Mouse (Mus musculus): Measurements from ENCODE around the gene Slc25a45. TPM values are rescaled to one million over a fixed set of nuclear protein-coding genes. Genes with fewer than 3 reads are reported as not detected.

Gene Slc25a45
- polyA plus RNA-seq, 1 experiment from 2014 or later, result 5.9 TPM

DNA sequence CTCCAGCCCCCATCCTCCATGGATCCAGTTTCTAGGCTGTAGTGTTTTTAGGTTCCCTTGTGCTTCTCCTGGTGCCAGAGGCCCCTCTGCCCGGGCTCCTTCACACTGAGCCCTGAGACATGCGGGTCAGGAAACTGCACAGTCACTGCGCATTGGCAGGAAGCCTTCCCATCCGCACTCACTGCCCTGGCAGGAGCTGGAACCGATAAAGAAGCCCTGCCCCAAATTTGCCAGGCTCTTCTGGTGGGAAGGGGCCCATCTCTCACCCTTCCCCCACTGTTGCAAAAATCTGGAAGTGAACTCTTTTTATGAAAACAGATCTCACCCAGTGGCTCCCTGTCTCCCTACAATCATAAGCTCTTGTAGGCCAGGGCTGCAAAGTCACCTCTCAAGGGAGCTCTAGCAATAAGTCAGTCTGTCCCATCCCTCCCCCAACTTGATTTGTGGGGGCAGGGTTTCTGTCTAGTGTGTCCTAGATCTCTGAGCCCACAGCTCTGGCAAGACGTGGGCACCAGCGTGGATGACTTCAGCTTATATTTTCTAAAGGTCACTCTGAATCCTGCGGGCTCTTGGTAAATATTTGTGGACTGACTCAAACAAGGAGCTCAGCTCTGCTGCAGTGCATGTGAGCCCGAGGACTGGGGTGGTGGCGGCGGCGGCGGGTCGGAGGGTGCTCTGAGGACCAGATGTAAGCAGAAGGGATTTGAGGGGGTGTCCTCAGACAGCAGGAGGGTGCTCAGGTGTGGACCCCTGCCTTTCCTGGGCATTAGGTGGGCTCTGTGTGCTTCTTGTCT is 29.4 kb upstream of the Slc25a45 start:
- H3K4me3 ChIP-seq (replicated peaks), result no peak overlapping the region
- H3K36me3 ChIP-seq, result peaks cover 19% of the 10 kb centered on the region
- ATAC-seq (ENCODE audit: insufficient number of reproducible peaks, low FRiP score, low TSS enrichment, low read depth), result no peak

DNA sequence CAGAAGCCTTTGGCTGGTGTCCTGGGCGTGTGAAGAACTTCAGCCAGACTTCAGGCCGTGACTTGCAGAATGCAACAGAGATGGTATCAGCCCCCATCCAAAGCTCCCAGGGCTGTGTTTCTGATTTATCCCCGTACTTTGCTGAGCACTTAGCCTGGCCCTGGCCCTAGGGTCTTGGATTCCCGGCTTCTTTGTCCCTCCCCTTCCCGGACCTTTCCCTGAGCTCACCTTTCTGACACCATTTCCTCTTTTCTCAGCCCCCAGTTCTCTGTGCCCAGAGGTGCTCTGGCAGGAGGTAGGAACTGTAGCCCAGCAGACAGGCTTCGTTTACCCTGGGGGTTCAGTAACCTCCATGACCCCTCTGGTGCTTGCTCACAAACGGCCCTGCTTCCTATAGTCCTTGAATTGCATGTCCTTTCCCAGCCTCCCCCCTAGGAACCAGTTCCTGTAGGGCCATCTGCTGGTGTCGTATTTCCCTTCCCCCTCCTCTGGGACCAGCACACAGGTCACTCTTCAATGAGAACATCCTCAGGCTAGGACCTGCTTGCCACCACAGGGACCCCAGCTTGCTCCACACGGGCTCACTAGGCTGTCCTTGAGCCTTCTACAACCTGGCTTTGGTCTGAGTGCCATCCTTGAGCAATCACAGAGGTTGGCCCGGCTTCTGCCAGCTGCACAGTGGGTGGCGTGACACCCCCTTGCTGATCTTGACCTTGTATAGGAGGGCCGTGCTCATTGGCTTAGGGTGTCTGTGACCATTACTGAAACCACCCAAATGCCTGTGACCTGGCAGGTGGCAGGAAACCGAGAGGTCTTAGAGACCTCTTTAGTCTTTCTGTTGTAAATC is 28.6 kb upstream of the Slc25a45 start:
- peak overlapping the region; percentile 26; the same call in 1 of the 2 replicates for H3K9ac ChIP-seq
- no peaks in the 10 kb centered on the region for H3K27me3 ChIP-seq
- H3K4me1 ChIP-seq, result peaks cover 68% of the 10 kb centered on the region
- H3K4me2 ChIP-seq (replicated peaks), result peak overlapping the region; percentile 63
- no peak overlapping the region for H3K4me3 ChIP-seq (replicated peaks)
- no peak for ATAC-seq (ENCODE audit: insufficient number of reproducible peaks, low FRiP score, low TSS enrichment, low read depth)
- H3K9me3 ChIP-seq (replicated peaks), result no peaks in the 10 kb centered on the region
- peak overlapping the region; percentile 99 for H3K27ac ChIP-seq (replicated peaks)
- H3K36me3 ChIP-seq, result peaks cover 20% of the 10 kb centered on the region
- WGBS, result 32% methylated on average over 13 of the region's 13 CpGs

More for the DNA sequence above, 29.4 kb upstream of the Slc25a45 start:
- no peaks in the 10 kb centered on the region for H3K9me3 ChIP-seq (replicated peaks)
- no peaks in the 10 kb centered on the region for H3K27me3 ChIP-seq
- H3K4me1 ChIP-seq, result peaks cover 76% of the 10 kb centered on the region
- H3K27ac ChIP-seq (replicated peaks), result peak overlapping the region; percentile 99
- peak overlapping the region; percentile 63 for H3K4me2 ChIP-seq (replicated peaks)
- no peak overlapping the region for H3K9ac ChIP-seq
- 32% methylated on average over 14 of the region's 14 CpGs for WGBS

DNA sequence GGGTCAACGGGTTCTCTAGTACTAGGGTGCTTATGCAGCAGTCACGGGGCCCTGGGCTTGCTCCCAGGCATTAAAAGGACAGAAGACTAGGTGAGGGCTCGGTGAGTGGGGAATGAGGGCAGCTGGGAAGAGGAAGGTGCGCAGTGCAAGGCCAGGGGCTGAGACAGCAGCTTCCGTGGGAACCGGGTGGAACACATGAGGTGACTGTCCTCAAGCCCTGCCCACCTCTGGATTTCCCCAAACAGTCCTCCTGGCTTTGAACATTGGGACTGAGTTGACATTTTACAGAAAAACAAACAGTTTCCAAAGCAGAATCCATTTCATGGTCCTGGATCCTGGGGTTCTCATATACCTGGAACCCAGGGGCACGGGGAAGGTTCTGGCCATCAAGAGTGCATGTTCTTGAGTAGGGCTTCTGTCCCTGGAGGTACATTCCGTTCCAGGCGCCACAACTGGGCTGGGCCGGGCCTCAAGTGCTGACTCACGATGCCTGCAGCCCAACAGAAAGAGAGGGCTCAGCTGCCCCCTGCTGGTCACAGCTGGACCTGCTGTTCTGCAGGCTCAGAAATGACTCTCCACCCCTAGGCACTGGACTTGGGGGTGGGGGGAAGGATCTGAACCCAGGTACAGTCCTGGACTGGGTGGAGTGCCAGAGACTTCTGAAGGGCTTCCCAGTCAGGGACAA is 27.6 kb upstream of the Slc25a45 start:
- Histone ChIP-seq H3K9me3 (replicated peaks) (no peaks in the 10 kb centered on the region), H3K27me3 (no peaks in the 10 kb centered on the region), H3K9ac (no peak overlapping the region), H3K4me1 (peaks cover 58% of the 10 kb centered on the region), H3K4me2 (replicated peaks) (no peak overlapping the region; the same call in 1 of the 2 replicates), H3K27ac (replicated peaks) (peak overlapping the region; percentile 99), H3K36me3 (peaks cover 24% of the 10 kb centered on the region), H3K4me3 (replicated peaks) (no peak overlapping the region)
- ATAC-seq (ENCODE audit: insufficient number of reproducible peaks, low FRiP score, low TSS enrichment, low read depth), result 0 out of 2 replicates have a peak, but pooled peaks have one; percentile 15
- 27% methylated on average over 11 of the region's 11 CpGs for WGBS

DNA sequence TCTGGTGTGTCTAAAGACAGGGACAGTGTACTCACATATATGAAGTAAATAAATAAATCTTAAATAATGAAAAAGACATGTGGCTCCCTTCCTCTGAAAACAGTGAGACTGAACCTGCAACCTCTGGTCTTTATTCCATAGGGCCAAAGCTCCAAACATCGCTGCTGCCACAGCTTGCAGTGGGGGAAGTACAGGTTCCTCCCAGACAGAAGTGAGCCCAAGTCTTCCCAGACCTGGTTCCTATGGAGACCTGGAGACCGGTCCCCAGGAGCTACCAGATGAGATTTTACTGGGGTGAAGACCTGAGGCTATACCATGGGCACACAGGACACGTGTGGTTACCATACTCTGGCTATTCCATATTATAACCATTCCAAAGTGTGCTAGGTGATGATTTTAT is 26.7 kb upstream of the Slc25a45 start:
- 84% methylated on average over 3 of the region's 3 CpGs for WGBS

DNA sequence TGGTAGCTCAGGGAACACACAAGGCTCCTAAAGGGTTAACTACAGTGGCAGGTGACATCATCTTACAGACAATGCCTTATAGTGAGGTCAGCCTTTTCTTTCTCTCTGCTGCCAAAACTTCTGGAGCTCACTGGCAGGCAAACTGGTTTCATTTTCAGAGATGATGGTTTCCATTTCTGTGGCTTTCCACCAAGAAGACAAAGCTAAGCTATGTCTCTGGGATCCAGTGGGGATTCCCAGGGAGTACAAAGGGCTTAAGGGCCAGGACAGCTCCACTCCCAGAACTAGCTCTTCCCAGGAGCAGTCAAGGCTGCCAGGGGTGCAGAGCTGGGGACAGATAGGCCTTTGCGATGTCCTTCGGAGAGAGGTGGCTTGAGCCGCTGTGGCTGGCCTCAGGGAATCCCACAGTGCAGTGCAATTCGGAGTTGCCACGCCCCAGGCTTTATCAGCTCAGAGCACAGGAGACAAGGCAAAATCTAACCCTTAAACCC is 26.1 kb upstream of the Slc25a45 start:
- no peak for ATAC-seq (ENCODE audit: insufficient number of reproducible peaks, low FRiP score, low TSS enrichment, low read depth)
- H3K36me3 ChIP-seq, result peaks cover 40% of the 10 kb centered on the region
- no peaks in the 10 kb centered on the region for H3K27me3 ChIP-seq
- H3K9ac ChIP-seq, result no peak overlapping the region
- no peaks in the 10 kb centered on the region for H3K9me3 ChIP-seq (replicated peaks)
- H3K4me3 ChIP-seq (replicated peaks), result no peak overlapping the region
- WGBS, result 64% methylated on average over 5 of the region's 5 CpGs
- H3K4me1 ChIP-seq, result peaks cover 47% of the 10 kb centered on the region
- H3K27ac ChIP-seq (replicated peaks), result peak overlapping the region; percentile 45
- no peak overlapping the region for H3K4me2 ChIP-seq (replicated peaks)

More for the DNA sequence above, 26.7 kb upstream of the Slc25a45 start:
- Histone ChIP-seq H3K9ac (no peak overlapping the region), H3K27ac (replicated peaks) (no peak overlapping the region), H3K4me2 (replicated peaks) (no peak overlapping the region), H3K27me3 (no peaks in the 10 kb centered on the region), H3K36me3 (peaks cover 33% of the 10 kb centered on the region), H3K4me1 (peaks cover 53% of the 10 kb centered on the region), H3K4me3 (replicated peaks) (no peak overlapping the region), H3K9me3 (replicated peaks) (no peaks in the 10 kb centered on the region)
- ATAC-seq (ENCODE audit: insufficient number of reproducible peaks, low FRiP score, low TSS enrichment, low read depth), result no peak

DNA sequence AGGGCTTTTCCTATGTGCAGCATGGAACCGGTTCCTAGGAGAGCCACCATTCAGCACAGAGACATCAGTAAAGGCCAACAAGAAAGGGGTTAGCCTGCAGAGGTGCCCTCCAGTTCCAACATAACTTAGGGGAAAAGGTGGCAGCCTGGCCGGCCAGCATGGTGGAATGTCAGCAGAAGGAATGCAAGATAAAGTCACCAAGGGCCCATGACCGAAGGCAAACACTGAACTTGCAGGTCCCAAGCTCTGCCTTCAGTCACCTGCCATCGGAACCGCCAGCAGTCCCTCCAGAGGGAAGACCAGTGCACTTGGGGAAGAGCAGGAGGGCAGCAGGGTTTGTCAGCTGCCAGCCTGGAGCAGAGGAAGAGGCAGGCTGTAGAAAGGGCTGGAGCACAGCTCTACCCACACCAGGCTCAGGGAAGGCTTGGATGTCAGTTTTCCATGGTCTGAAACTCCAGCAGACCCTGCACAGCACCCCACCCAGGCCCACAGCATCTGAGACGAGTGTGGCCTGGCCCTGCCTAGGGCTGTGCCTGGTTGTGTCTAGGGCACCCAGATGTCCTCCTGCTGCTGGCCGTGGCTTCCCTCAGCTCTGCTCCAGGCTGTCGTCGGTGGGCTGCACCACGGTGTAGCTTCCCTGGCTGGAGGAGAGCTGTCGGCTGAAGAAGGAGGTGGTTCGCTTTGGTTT is 25.4 kb upstream of the Slc25a45 start:
- peak overlapping the region; percentile 45; the same call in 1 of the 2 replicates for H3K27ac ChIP-seq (replicated peaks)

DNA sequence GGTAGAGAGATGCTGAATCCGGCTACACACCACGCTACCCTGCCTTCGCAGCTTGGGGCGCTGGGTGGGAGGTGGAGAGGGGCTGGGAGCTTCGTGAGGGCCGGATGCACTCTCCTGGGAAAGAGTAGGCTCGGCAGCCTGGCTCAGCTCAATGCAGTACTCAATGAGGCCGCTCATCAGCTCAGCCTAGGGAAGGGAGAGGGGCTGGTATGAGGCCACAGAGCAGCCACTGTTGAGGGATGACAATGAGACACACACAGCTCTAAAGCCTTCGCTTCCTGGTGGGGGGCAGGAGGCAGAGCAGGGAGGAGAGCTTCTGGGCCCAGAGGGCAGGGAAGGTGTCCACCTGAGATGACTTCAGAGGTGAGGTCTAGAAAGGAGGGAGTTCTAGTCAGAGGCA is 21.0 kb upstream of the Slc25a45 start:
- H3K9ac ChIP-seq, result no peak overlapping the region
- no peak for ATAC-seq (ENCODE audit: insufficient number of reproducible peaks, low FRiP score, low TSS enrichment, low read depth)
- peaks cover 82% of the 10 kb centered on the region for H3K36me3 ChIP-seq
- H3K4me2 ChIP-seq (replicated peaks), result no peak overlapping the region
- no peak overlapping the region for H3K27ac ChIP-seq (replicated peaks)
- H3K9me3 ChIP-seq (replicated peaks), result no peaks in the 10 kb centered on the region
- H3K27me3 ChIP-seq, result no peaks in the 10 kb centered on the region
- 0 out of 2 replicates have a peak, but pooled peaks cover 2% of the 10 kb centered on the region for H3K4me1 ChIP-seq
- 61% methylated on average over 9 of the region's 9 CpGs for WGBS
- H3K4me3 ChIP-seq (replicated peaks), result no peak overlapping the region

More for the DNA sequence above, 25.4 kb upstream of the Slc25a45 start:
- Histone ChIP-seq H3K4me3 (replicated peaks) (no peak overlapping the region), H3K36me3 (peaks cover 46% of the 10 kb centered on the region), H3K27me3 (no peaks in the 10 kb centered on the region), H3K9ac (no peak overlapping the region), H3K9me3 (replicated peaks) (no peaks in the 10 kb centered on the region), H3K4me2 (replicated peaks) (no peak overlapping the region), H3K4me1 (peaks cover 41% of the 10 kb centered on the region)
- ATAC-seq (ENCODE audit: insufficient number of reproducible peaks, low FRiP score, low TSS enrichment, low read depth), result no peak
- 81% methylated on average over 12 of the region's 12 CpGs for WGBS

DNA sequence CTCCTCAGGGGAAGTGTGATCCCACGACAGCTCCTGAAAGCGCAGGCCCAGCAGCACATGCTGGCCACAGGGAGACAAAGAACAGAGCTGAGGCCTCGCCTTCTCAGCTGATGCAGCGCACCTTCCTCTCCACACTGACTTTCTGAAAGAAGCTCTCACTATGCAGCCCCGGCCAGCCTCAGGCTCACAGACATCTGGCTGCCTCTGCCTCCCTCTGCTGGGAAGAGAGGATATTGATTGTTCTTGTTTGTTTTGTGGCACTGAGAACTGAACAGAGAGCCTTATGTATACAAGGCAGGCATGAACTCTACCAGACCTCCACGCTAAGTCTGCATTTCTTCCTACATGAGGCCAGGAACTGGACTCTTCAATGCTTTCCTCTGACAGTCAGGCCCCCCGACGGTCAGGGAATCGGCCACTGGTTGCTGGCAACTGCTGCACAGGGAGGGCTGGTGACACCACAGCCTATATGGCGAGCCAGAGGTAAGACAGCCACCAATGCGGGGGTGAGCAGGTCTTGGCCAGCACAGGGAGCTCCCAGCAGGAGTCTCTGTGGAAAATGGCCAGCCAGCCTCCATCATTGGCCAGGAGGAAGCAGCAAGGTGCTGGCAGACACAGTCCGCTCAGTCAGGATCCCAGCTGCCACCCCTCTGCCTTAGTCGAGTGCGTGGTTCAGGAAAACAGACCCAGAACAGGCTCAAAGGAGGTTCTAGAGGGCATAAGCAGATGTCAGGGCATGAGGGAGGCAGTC is 15.1 kb upstream of the Slc25a45 start:
- WGBS, result 96% methylated on average over 14 of the region's 14 CpGs
- no peak overlapping the region for H3K9ac ChIP-seq
- no peaks in the 10 kb centered on the region for H3K4me1 ChIP-seq
- no peaks in the 10 kb centered on the region for H3K27me3 ChIP-seq
- no peak for ATAC-seq (ENCODE audit: insufficient number of reproducible peaks, low FRiP score, low TSS enrichment, low read depth)
- no peaks in the 10 kb centered on the region for H3K9me3 ChIP-seq (replicated peaks)
- H3K4me2 ChIP-seq (replicated peaks), result no peak overlapping the region
- no peak overlapping the region for H3K4me3 ChIP-seq (replicated peaks)
- H3K36me3 ChIP-seq, result peaks cover 96% of the 10 kb centered on the region
- H3K27ac ChIP-seq (replicated peaks), result no peak overlapping the region

DNA sequence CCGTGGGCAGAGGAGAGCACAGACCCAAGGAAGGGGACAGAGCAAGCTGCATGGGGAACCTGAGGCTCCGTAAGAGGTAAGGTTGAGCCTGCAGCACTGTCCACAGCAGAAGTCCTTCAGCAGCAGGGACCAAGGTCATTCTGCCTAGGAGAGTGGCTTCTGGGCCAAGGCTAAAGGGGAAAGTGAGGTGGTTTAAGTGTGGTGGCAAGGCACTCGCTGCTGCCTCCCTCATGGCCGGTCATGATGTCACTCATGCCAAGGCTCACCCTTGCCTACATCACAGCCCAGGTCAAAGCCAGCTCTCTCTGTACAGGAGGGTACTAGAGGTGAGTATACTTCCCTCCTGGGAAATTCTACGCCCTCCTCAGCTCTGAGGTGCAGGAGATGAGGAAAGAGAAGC is 13.8 kb upstream of the Slc25a45 start:
- H3K36me3 ChIP-seq, result peaks cover 96% of the 10 kb centered on the region
- no peaks in the 10 kb centered on the region for H3K27me3 ChIP-seq
- no peak overlapping the region for H3K4me3 ChIP-seq (replicated peaks)
- 95% methylated on average over 5 of the region's 5 CpGs for WGBS
- no peaks in the 10 kb centered on the region for H3K9me3 ChIP-seq (replicated peaks)
- H3K4me2 ChIP-seq (replicated peaks), result no peak overlapping the region
- H3K4me1 ChIP-seq, result no peaks in the 10 kb centered on the region
- H3K9ac ChIP-seq, result no peak overlapping the region
- no peak for ATAC-seq (ENCODE audit: insufficient number of reproducible peaks, low FRiP score, low TSS enrichment, low read depth)
- H3K27ac ChIP-seq (replicated peaks), result no peak overlapping the region

Measured in embryonic facial prominence, embryonic 15.5 days (tissue).